Mouse (Mus musculus) ES-E14 (cell line): ENCODE data around the gene Ankrd39. TPM values are rescaled to one million over a fixed set of nuclear protein-coding genes. Genes with fewer than 3 reads are reported as not detected.

Source experiments
- DNase-seq: peaks from one replicate; pipeline ENCODE4 v3.0.0-alpha.2; 2013; ENCODE audit warnings: low read depth, low spot score
- H3K27ac ChIP-seq: 2 replicates; pipeline ENCODE4 v1.5.1; 2012; ENCODE audit warnings: low read depth, mild to moderate bottlenecking, low read length, moderate library complexity, mixed read lengths; ENCODE audit not compliant: poor library complexity, insufficient read depth, severe bottlenecking
- H3K36me3 ChIP-seq: 2 replicates; pipeline ENCODE4 v1.6.1; 2012; ENCODE audit warnings: mild to moderate bottlenecking, low read length, moderate library complexity, mixed read lengths; ENCODE audit not compliant: control insufficient read depth, poor library complexity, insufficient read depth, severe bottlenecking
- H3K4me1 ChIP-seq, 2 experiments: fragments of 150-350 bp in 1 of 2; sonication (generic) in 1 of 2; 2 replicates each; pipeline ENCODE4 v1.6.1; 2012; ENCODE audit warnings: low read length in 2 of 2, mild to moderate bottlenecking in 1 of 2, mixed read lengths in 1 of 2; ENCODE audit not compliant: control insufficient read depth in 2 of 2, insufficient read depth in 2 of 2, poor library complexity in 1 of 2
- H3K4me3 ChIP-seq, 2 experiments: fragments of 150-350 bp in 1 of 2; sonication (generic) in 1 of 2; 2 replicates each; pipeline ENCODE4 v1.5.1; 2012; ENCODE audit warnings: low read length in 2 of 2, low read depth in 1 of 2, mild to moderate bottlenecking in 1 of 2, mixed read lengths in 1 of 2; ENCODE audit not compliant: insufficient read depth in 1 of 2, poor library complexity in 1 of 2, severe bottlenecking in 1 of 2
- H3K9ac ChIP-seq: 2 replicates; pipeline ENCODE4 v1.6.1; 2012; ENCODE audit warnings: low read depth, mild to moderate bottlenecking, low read length, mixed read lengths; ENCODE audit not compliant: poor library complexity, insufficient read depth, severe bottlenecking
- H3K9me3 ChIP-seq: fragments of 150-350 bp; sonication (generic); 2 replicates; pipeline ENCODE4 v1.6.1; 2012; ENCODE audit warnings: low read depth, mild to moderate bottlenecking, low read length; ENCODE audit not compliant: control insufficient read depth, insufficient read depth
- CHD2 ChIP-seq: IDR thresholded peaks from 2 replicates; pipeline ENCODE4 v1.6.1; 2014; ENCODE audit warnings: mild to moderate bottlenecking, low read depth, low read length, inconsistent platforms
- HCFC1 ChIP-seq: IDR thresholded peaks from 2 replicates; pipeline ENCODE4 v1.6.1; 2012; ENCODE audit warnings: low read length, inconsistent platforms, borderline replicate concordance; ENCODE audit not compliant: insufficient read depth
- MAFK ChIP-seq: IDR thresholded peaks from 2 replicates; pipeline ENCODE4 v1.6.1; 2014; ENCODE audit warnings: mild to moderate bottlenecking, low read depth, low read length, inconsistent platforms; ENCODE audit not compliant: insufficient read depth
- ZC3H11A ChIP-seq: IDR thresholded peaks from 2 replicates; pipeline ENCODE4 v1.6.1; 2012; ENCODE audit warnings: low read depth, mild to moderate bottlenecking, inconsistent platforms, low read length, borderline replicate concordance
- ZNF384 ChIP-seq: IDR thresholded peaks from 2 replicates; pipeline ENCODE4 v1.6.1; 2012; ENCODE audit warnings: low read depth, low read length, inconsistent platforms
- in situ Hi-C, 2 experiments: fragments of 600-800 bp; cut with MboI; formaldehyde crosslinking; loops; one replicate each; pipeline ENCODE4 v1.15.1; 2025; ENCODE audit warnings: low sequenced_read_pairs in 2 of 2, inconsistent platforms in 1 of 2; ENCODE audit not compliant: unreplicated experiment in 2 of 2
- total RNA-seq: library from RNA; depleted of rRNA; stranded (reverse); fragments of 300-350 nt; gene quantifications from 2 replicates; pipeline ENCODE4 v1.2.3, GENCODE M21; 2012; rRNA removed

Gene Ankrd39
- total RNA-seq, 1 experiment: 11.3 TPM

- Histone ChIP-seq H3K9ac (no peak overlapping the region), H3K4me3 (no peak overlapping the region), H3K27ac (no peak overlapping the region), H3K36me3 (no peaks in the 10 kb centered on the region), H3K9me3 (no peaks in the 10 kb centered on the region), H3K4me1 (peaks cover 0 to 2% of the 10 kb centered on the region in 2 experiments; a peak in 1 of 4 replicates)
- no peak for DNase-seq
- TF ChIP-seq HCFC1: no peak
- no peak for TF ChIP-seq ZC3H11A
- TF ChIP-seq MAFK: no peak
- TF ChIP-seq CHD2: no peak
- no peak for TF ChIP-seq ZNF384
- in situ Hi-C loops: no loop called here
These were observed 57.6 kb downstream of the Ankrd39 start for GRCm38 (mm10) chr1:36489661-36490060.

Other genes with a start within 250 kb of the Ankrd39 start
- 5.2 and 7.9 TPM in 2 replicates for gene Arid5a, start 239.7 kb downstream of the Ankrd39 start, total RNA-seq
- gene Kansl3, start 178.3 kb downstream of the Ankrd39 start, total RNA-seq: 27.0 and 31.8 TPM in 2 replicates
- 0.13 and 0.21 TPM in 2 replicates for gene Fer1l5, start 175.2 kb downstream of the Ankrd39 start, total RNA-seq
- 10.9 and 13.0 TPM in 2 replicates for gene Lman2l, start 102.2 kb downstream of the Ankrd39 start, total RNA-seq
- gene Cnnm4, start 75.8 kb downstream of the Ankrd39 start, total RNA-seq: 10.7 and 17.9 TPM in 2 replicates
- 28.6 and 50.7 TPM in 2 replicates for gene Cnnm3, start 35.6 kb downstream of the Ankrd39 start, total RNA-seq
- 5.0 and 5.5 TPM in 2 replicates for gene Ankrd23, start 10.6 kb downstream of the Ankrd39 start, total RNA-seq
- 0.21 TPM in 1 of 2 replicates, not detected in the other for gene Gm42417, start 8.0 kb downstream of the Ankrd39 start, total RNA-seq
- 9.8 and 10.0 TPM in 2 replicates for gene Sema4c, start 10.9 kb upstream of the Ankrd39 start, total RNA-seq
- gene Fam178b, start 135.7 kb upstream of the Ankrd39 start, total RNA-seq: 8.0 and 11.2 TPM in 2 replicates
- gene Cox5b, start 144.0 kb upstream of the Ankrd39 start, total RNA-seq: 598 and 769 TPM in 2 replicates
- gene 4933424G06Rik, start 162.7 kb upstream of the Ankrd39 start, total RNA-seq: not detected in 2 replicates
- gene Actr1b, start 167.0 kb upstream of the Ankrd39 start, total RNA-seq: 115 and 129 TPM in 2 replicates
- gene Zap70, start 214.4 kb upstream of the Ankrd39 start, total RNA-seq: 2.5 and 5.0 TPM in 2 replicates